Comparison of ENCODE assay signal across 13 mouse cellular contexts in genomic region chr14:48752579-48752905, GRCm38 (mm10).
A peak's percentile ranks its signal among the peaks of the same experiment; 100 is the strongest.
DNase-seq lines count a peak whose midpoint lies in the region; ATAC-seq and TF ChIP-seq lines count a peak whose summit lies in the region.
"Had no signal": no experiment of that assay in that cellular context is flagged by ENCODE, and none has a peak within 500 bp of the region (broad histone marks: within the 10 kb centered on the region; RNA-seq: fewer than 3 reads in every experiment).

No protein-coding gene starts in this region.

- ATAC-seq in intestine, embryonic 15.5 days = no peak
- ATAC-seq in intestine, embryonic 16.5 days = no peak
- no peak for ATAC-seq in forebrain, embryonic 11.5 days (replicated peaks; ENCODE audit: low FRiP score)
- ATAC-seq in hindbrain, postnatal 0 days = no peak
- no peak for ATAC-seq in midbrain, embryonic 16.5 days

- TF ChIP-seq CTCF in hindbrain, postnatal 0 days (IDR thresholded peaks at IDR 0.05; ENCODE audit: low read depth) = no peak

- WGBS in intestine, embryonic 15.5 days = 29% methylated on average over 8 of the region's 8 CpGs
- WGBS in intestine, embryonic 16.5 days = 35% methylated on average over 8 of the region's 8 CpGs
- WGBS in forebrain, embryonic 11.5 days = 10% methylated on average over 8 of the region's 8 CpGs
- WGBS in hindbrain, postnatal 0 days = 38% methylated on average over 8 of the region's 8 CpGs
- WGBS in midbrain, embryonic 16.5 days = 16% methylated on average over 8 of the region's 8 CpGs

- intact Hi-C loops in left cerebral cortex, postnatal 4 days (cut with DNase I) = no loop called here

- no peak for DNase-seq in forebrain, embryonic 11.5 days (ENCODE audit: low spot score)
- DNase-seq in hindbrain, postnatal 0 days (ENCODE audit: low spot score) = no peak
- DNase-seq in left cerebral cortex, postnatal 4 days = no peak
- DNase-seq in cerebellum, postnatal 36 days = no peak
- no peak for DNase-seq in layer of hippocampus, postnatal 14 days (ENCODE audit: low spot score in 2 of 2)
- DNase-seq: gastrocnemius, postnatal 10 days; kidney, postnatal 25 days; right cerebral cortex, postnatal 14 days had no signal

- H3K27ac ChIP-seq in intestine, embryonic 15.5 days = no peak overlapping the region
- no peak overlapping the region for H3K27ac ChIP-seq in intestine, embryonic 16.5 days (ENCODE audit: low read length)
- H3K27ac ChIP-seq in forebrain, embryonic 11.5 days (ENCODE audit: low read depth, low read length) = peak overlapping the region; percentile 75; the same call in 1 of the 2 replicates
- no peak overlapping the region for H3K27ac ChIP-seq in hindbrain, postnatal 0 days
- H3K27ac ChIP-seq in midbrain, embryonic 16.5 days (ENCODE audit: low read length) = no peak overlapping the region
- H3K27ac ChIP-seq: liver, embryonic 15.5 days had no signal

- H3K36me3 ChIP-seq in intestine, embryonic 15.5 days = no peaks in the 10 kb centered on the region
- H3K36me3 ChIP-seq in intestine, embryonic 16.5 days (ENCODE audit: control insufficient read depth, insufficient read depth, low read length) = no peaks in the 10 kb centered on the region
- no peaks in the 10 kb centered on the region for H3K36me3 ChIP-seq in forebrain, embryonic 11.5 days (ENCODE audit: control insufficient read depth, insufficient read depth, low read length)
- no peaks in the 10 kb centered on the region for H3K36me3 ChIP-seq in hindbrain, postnatal 0 days (ENCODE audit: insufficient read depth, low read length)
- H3K36me3 ChIP-seq in midbrain, embryonic 16.5 days (ENCODE audit: control insufficient read depth, insufficient read depth, low read length) = no peaks in the 10 kb centered on the region
- H3K36me3 ChIP-seq: liver, embryonic 15.5 days had no signal

- H3K27me3 ChIP-seq in intestine, embryonic 15.5 days (replicated peaks) = peaks cover 17% of the 10 kb centered on the region
- peaks cover 9% of the 10 kb centered on the region for H3K27me3 ChIP-seq in intestine, embryonic 16.5 days (replicated peaks; ENCODE audit: control insufficient read depth, insufficient read depth, low read length)
- H3K27me3 ChIP-seq in forebrain, embryonic 11.5 days (ENCODE audit: control insufficient read depth, insufficient read depth, low read length) = peaks cover 9% of the 10 kb centered on the region
- no peaks in the 10 kb centered on the region for H3K27me3 ChIP-seq in hindbrain, postnatal 0 days (ENCODE audit: insufficient read depth, low read length)
- H3K27me3 ChIP-seq in midbrain, embryonic 16.5 days (ENCODE audit: control insufficient read depth, insufficient read depth, low read depth, low read length) = no peaks in the 10 kb centered on the region
- H3K27me3 ChIP-seq: CH12.LX had no signal

- H3K4me3 ChIP-seq in intestine, embryonic 15.5 days (replicated peaks) = no peak overlapping the region
- no peak overlapping the region for H3K4me3 ChIP-seq in intestine, embryonic 16.5 days (ENCODE audit: low read length)
- H3K4me3 ChIP-seq in forebrain, embryonic 11.5 days (ENCODE audit: low read depth, low read length) = no peak overlapping the region; the same call in 1 of the 2 replicates
- H3K4me3 ChIP-seq in hindbrain, postnatal 0 days (ENCODE audit: low read length) = no peak overlapping the region
- peak overlapping the region; percentile 17 for H3K4me3 ChIP-seq in midbrain, embryonic 16.5 days (ENCODE audit: low read depth, low read length)
- H3K4me3 ChIP-seq: liver, embryonic 15.5 days had no signal

- H3K4me2 ChIP-seq in intestine, embryonic 15.5 days (replicated peaks) = peak overlapping the region; percentile 34
- H3K4me2 ChIP-seq in intestine, embryonic 16.5 days (ENCODE audit: low read depth, low read length) = no peak overlapping the region
- peak overlapping the region; percentile 41; the same call in 1 of the 2 replicates for H3K4me2 ChIP-seq in forebrain, embryonic 11.5 days (ENCODE audit: low read depth, low read length, severe bottlenecking)
- peak overlapping the region; percentile 38 for H3K4me2 ChIP-seq in hindbrain, postnatal 0 days (ENCODE audit: low read depth, low read length)
- peak overlapping the region; percentile 49 for H3K4me2 ChIP-seq in midbrain, embryonic 16.5 days (ENCODE audit: low read length)

- no peak overlapping the region for H3K9ac ChIP-seq in intestine, embryonic 15.5 days
- no peak overlapping the region for H3K9ac ChIP-seq in intestine, embryonic 16.5 days (ENCODE audit: low read depth, low read length)
- H3K9ac ChIP-seq in forebrain, embryonic 11.5 days (ENCODE audit: low read length) = peak overlapping the region; percentile 25; the same call in 1 of the 2 replicates
- H3K9ac ChIP-seq in hindbrain, postnatal 0 days (replicated peaks; ENCODE audit: low read length) = no peak overlapping the region
- no peak overlapping the region for H3K9ac ChIP-seq in midbrain, embryonic 16.5 days (ENCODE audit: low read depth, low read length)
- H3K9ac ChIP-seq: liver, embryonic 15.5 days had no signal

- H3K4me1 ChIP-seq in intestine, embryonic 15.5 days (replicated peaks) = no peaks in the 10 kb centered on the region
- H3K4me1 ChIP-seq in intestine, embryonic 16.5 days (ENCODE audit: control insufficient read depth, insufficient read depth, low read length) = peaks cover 3% of the 10 kb centered on the region; the same call in 1 of the 2 replicates
- H3K4me1 ChIP-seq in forebrain, embryonic 11.5 days (replicated peaks; ENCODE audit: control insufficient read depth, insufficient read depth, low read length) = peaks cover 31% of the 10 kb centered on the region
- no peaks in the 10 kb centered on the region; the same call in 1 of the 2 replicates for H3K4me1 ChIP-seq in hindbrain, postnatal 0 days (ENCODE audit: insufficient read depth, low read length)
- peaks cover 28% of the 10 kb centered on the region for H3K4me1 ChIP-seq in midbrain, embryonic 16.5 days (ENCODE audit: control insufficient read depth, insufficient read depth, low read length)
- H3K4me1 ChIP-seq: liver, embryonic 15.5 days had no signal

- H3K9me3 ChIP-seq in intestine, embryonic 15.5 days = no peaks in the 10 kb centered on the region
- H3K9me3 ChIP-seq in intestine, embryonic 16.5 days (ENCODE audit: control insufficient read depth, low read length) = no peaks in the 10 kb centered on the region
- no peaks in the 10 kb centered on the region; the same call in 1 of the 2 replicates for H3K9me3 ChIP-seq in forebrain, embryonic 11.5 days (ENCODE audit: control insufficient read depth, low read length)
- no peaks in the 10 kb centered on the region for H3K9me3 ChIP-seq in hindbrain, postnatal 0 days (ENCODE audit: low read length)
- H3K9me3 ChIP-seq in midbrain, embryonic 16.5 days (replicated peaks; ENCODE audit: control insufficient read depth, low read length, poor library complexity, severe bottlenecking) = no peaks in the 10 kb centered on the region
- H3K9me3 ChIP-seq: liver, embryonic 15.5 days had no signal
